Mouse (Mus musculus): Measurements from ENCODE around the gene Epha3. TPM values are rescaled to one million over a fixed set of nuclear protein-coding genes. Genes with fewer than 3 reads are reported as not detected.

Gene Epha3
- total RNA-seq, 2 experiments from 2014 or later = 24.3 to 25.7 TPM

- no peak for DNase-seq (ENCODE audit: low spot score in 2 of 2)
These were observed 353.9 kb downstream of the Epha3 start for GRCm38 (mm10) chr16:63510069-63510468.

- no peak for DNase-seq (ENCODE audit: low spot score in 2 of 2)
These were observed 357.5 kb downstream of the Epha3 start for GRCm38 (mm10) chr16:63506437-63506836.

GRCm38 (mm10) chr16:63501456-63501855, 362.5 kb downstream of the Epha3 start:
- no peak for DNase-seq (ENCODE audit: low spot score in 2 of 2)

GRCm38 (mm10) chr16:63500975-63501393, 363.0 kb downstream of the Epha3 start:
- DNase-seq (ENCODE audit: low spot score in 2 of 2) = no peak
